Mouse (Mus musculus): ENCODE measurements around the gene Plscr2.

DNA sequence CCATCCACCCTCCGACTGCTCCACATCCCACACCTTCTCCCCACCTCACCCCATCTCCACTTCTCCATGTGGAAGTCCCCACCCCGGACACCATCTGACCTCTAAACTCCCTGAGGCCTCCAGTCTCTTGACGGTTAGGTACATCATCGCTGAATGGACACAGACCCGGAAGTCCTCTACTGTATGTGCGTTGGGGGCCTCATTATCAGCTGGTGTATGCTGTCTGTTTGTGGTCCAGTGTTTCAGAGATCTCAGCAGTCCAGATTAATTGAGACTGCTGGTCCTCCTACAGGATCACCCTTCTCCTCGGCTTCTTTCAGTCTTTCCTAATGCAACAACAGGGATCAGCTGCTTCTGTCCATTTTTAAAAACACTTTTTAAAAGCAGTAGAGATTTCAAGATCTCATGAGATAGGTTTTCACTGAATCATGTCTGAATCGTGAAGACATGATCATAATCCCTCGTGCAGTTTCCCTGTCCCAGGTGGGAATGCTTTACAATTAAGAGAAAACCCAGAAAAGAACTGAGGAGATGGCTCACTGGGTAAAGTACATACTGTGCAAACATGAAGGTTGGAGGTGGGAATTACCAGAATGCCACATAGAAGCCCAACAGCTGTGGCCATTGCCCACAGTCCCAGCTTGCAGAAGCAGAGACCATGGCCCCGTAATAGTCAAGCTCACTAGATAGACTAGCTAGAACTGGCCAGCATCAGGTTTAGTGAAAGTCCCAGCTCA lies 21.6 kb upstream of the Plscr2 start:
- TF ChIP-seq CTCF (IDR thresholded peaks at IDR 0.05; ENCODE audit: low read depth) (no peak), EP300 (IDR thresholded peaks at IDR 0.05; ENCODE audit: low read depth) (no peak)
